Mouse (Mus musculus): ENCODE measurements around the gene Acat3. TPM values are rescaled to one million over a fixed set of nuclear protein-coding genes. Genes with fewer than 3 reads are reported as not detected.
A peak's percentile ranks its signal among the peaks of the same experiment; 100 is the strongest.
"Not testable (repeated sequence)": the region's sequence is repeated elsewhere in the genome, so short reads cannot be mapped to it uniquely, and the experiment has no call there.

The Acat3 gene
- total RNA-seq (2022): 1 to 10 TPM in 3 of 4 experiments, under 1 TPM in 1; 0.99 to 2.2 (median 1.4) TPM

DNA sequence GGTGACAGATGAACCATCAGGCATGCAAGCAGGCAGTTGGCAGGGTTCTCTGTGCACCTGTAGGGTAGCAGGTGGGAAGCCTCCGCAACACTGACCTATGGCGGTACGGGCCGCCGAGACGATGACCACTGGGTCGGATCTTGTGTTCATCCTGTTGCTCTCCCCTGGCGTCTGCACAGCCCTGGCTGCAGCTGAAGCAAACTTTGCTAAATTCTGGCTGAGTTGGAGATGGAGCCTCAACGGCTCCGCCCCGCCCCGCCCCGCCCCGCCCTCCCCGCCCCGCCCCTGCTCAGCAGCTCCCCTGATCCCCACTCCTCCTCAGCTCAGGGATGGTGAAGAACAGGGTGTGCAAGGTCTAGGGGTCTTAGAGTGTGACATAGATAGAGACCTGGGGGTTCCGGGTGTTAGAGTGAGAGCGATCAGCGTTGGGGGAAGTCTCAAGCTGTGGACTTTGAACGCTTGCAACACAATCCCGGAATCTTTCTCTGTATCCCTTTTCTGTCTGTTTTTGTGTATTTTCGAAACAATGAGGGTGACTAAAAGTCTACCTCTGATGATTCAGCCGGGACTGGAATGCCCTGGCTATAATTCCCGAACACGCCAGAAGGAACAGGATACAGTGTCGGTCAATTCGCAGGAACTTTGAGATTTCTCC is at the start of gene Acat3:
TSS of gene Acat3 (minus strand) at position 450 of the 655 bp plus-strand sequence.
- no peak for DNase-seq

- DNase-seq: not testable (repeated sequence)
Measured at GRCm38 (mm10) chr17:12988096-12988495, 47.7 kb upstream of the Acat3 start.

DNA sequence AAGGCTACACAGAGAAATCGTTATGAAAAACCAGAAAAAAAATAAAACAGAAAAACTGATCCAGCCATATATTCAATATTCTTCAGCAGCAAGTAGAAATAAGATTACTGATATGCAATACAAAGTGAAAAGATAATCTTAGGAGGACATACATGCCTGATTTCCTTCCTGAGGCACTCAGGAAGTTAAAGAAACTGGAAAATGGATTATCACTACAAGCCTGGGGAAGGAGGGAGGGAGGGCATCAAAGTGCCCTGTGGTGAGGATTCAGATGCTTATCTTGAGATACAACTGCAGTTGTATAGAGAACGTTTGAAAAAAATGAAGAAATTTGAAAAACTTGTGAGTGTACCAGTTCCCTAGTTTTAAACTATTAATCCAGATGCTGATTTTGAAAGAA is 43.6 kb upstream of the Acat3 start:
- DNase-seq: no peak

- no peak for DNase-seq
Measured at GRCm38 (mm10) chr17:12978546-12978945, 38.1 kb upstream of the Acat3 start.

DNA sequence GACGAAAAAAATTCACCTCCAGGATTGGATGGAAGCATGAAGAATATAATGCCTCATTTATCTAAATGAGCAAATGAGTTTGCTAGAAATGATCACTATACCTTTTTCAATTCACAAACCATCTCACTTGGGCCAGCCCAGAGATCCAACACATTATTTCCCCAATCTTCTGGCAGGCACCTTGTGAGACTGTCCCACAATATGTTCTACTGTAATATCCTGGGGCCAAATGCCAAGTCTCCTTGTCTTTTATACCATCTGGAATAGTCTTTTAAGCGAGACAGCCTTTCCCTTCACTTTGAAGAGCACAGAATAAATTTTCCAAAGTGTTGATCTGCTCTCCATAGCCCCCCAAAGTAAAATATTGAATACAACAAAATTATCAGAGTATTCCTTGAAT is 33.5 kb upstream of the Acat3 start:
- no peak for DNase-seq

DNA sequence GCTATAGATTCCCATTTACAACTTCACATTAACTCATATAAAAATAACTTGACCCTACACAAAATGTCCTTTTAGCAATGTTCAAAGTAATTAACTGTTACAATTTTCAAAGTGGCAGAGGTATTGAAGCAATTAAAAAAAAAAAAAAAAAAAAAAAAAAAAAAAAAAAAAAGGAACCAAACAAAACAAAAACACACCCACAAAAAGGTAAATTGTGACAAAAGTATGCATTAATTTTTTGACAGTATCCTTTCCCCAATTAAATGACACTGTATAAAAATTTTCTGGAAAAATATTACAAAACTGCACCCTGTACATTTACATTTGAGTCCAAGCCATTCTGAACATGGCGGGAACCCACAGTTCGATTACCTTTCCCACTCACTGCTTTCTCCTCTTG is 26.8 kb upstream of the Acat3 start:
- DNase-seq: no peak

GRCm38 (mm10) chr17:12963476-12963875 is 23.1 kb upstream of the Acat3 start:
- no peak for DNase-seq

GRCm38 (mm10) chr17:12960331-12960873 is 20.0 kb upstream of the Acat3 start, which contains the start of gene Acat2:
Gene Acat2 (minus strand): TSS chr17:12960747.
- DNase-seq: peak; percentile 91

DNA sequence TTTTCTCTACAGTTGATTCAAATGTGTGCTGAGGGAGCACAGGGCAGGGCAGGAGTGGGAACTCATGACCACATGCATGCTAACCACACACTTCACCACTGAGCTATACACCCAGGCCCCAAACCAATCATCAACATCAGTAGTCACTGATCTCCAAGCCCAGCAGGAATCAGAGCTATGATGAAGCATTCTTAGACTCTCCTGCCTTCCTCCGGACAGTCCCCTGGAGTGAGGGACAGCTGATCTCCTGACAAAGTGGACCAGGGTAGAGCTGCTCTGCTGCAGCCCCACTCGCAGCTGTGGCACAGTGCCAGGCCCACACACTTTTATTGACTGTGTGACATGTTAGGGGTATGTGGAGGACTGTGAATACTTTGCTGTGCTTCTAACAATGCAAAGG is 19.0 kb upstream of the Acat3 start:
- DNase-seq: not testable (repeated sequence)

GRCm38 (mm10) chr17:12956664-12957063 is 16.3 kb upstream of the Acat3 start:
- DNase-seq: no peak

DNA sequence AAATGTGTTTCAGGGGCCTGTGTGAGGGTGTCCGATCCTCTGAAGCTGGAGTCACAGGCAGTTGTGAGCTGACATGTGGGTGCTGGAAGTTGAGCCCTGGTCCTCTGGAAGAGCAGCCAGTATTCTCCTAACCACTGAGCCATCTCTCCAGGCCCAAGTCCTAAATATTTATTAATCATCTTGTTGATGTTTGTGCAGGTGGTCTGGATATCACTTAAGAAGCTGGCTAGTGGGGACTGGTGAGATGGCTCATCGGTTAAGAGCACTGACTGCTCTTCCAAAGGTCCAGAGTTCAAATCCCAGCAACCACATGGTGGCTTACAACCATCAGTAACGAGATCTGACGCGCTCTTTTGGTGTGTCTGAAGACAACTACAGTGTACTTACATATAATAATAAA is 9.3 kb upstream of the Acat3 start:
- no peak for DNase-seq

DNA sequence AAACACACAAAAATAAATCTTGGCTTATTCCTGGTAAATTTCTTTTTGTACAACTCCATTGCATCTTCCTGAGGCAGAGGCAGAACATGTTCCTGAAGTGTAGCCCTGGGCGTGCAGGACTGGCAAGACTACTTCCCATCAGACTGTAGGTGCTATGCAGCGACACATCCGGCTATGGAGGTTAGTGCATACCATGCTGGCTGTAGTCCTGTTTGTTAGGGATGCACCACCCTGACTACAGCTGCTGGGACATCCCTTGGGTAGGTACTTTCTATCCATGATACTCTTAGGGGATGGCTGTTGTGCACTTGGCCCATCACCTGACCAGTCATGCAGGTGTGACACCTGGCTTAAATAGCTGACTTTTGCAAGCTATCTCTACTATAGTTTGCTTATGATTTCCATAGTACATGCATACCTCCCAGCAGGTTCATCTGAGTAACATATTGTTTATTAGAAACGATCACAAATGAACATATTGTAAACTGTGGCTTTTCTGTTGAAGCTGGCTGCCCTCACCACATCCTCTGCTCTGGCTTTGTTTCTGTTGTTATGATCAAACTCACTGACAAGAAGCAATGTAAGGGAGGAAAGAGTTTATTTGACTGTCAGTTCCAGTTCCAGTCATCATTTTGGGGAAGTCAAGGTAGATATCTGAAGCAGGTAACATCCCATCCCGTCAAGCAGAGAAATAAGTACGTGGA is 2.2 kb upstream of the Acat3 start:
- no peak for DNase-seq

- no peak for DNase-seq
Measured at GRCm38 (mm10) chr17:12941543-12942260, 1.3 kb upstream of the Acat3 start.

DNA sequence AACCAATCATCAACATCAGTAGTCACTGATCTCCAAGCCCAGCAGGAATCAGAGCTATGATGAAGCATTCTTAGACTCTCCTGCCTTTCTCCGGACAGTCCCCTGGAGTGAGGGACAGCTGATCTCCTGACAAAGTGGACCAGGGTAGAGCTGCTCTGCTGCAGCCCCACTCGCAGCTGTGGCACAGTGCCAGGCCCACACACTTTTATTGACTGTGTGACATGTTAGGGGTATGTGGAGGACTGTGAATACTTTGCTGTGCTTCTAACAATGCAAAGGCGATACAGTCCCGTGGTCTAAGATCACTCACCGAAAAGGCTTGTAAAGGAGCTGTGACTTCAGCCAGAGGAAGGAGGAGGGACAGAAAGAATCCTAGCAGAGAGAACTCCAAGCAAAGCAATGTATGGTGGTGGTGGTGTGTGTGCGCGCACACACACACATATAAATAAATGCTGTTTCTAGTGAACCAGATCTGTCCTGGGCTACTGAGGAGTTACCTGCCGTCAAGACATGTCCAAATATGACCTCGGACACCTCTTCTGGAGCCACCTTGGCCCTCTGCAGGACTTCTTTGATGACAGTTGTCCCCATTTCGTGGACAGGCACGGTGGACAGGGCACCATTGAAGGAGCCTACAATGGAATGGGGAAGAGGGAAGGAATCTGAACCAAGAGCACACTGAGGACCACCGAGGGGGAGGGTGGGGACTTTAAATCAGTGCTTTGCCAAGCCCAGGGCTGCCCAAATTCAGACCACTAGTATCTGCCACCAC is 837 bp downstream of the Acat3 start:
- not testable (repeated sequence) for DNase-seq

DNA sequence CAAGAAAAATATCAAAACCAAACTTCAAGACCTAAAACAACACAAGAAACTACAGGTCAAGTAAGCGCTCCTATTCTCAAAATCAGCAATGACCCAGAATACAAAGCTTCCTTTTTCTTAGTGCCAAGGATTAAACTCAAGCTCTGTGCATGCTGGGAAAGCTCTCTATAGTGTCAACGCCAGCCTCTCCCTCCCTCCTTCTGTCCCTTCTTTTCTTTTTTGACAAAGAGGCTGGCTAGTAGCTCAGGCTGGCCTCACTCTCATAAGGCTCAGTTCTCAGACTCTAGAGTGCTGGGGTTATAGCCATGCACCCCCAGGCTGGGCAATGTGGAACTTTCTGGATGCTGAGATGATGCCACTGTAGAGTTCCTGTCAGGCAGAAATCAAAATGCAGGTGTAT is 2.3 kb downstream of the Acat3 start:
- DNase-seq: no peak

- DNase-seq: no peak
Measured at GRCm38 (mm10) chr17:12937412-12937970, 2.9 kb downstream of the Acat3 start.

DNA sequence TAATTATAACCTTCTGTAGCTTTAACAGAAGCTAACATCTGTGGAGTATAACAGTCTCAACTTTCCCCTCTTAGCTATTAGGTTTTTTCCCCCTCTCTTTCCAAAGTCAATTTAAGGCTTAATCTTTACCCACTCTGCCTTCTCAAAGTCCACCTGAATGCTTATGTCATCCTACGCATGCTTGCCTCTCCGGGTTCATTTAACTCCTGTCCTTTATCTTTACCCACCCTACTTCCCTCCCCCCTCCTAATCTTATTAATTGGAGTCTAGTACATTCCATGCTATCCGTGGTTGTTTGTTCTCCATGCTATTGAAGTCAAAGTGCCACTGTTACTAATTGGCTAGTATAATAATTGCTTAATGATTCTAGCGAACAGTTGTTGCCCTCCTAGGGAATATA is 4.7 kb downstream of the Acat3 start:
- no peak for DNase-seq

DNA sequence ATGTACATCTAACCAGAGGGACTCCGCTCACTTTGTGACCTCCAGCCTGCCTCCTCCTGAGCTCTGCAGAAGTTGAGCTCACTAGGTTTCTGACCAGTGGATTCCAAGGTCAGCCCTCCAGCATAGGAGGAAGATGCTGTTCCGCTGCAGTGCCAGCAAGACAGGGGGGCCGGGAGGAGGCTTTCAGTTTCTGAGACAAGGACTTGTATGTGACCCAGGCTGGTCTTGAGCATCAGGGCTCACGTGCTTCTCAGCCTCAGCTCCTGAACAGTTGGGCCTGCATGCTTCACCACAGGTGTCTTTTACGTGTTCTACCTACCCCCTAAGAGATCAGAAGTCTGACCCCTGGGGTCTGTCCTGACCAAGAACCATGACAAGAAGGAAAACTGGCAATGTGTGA is 8.8 kb downstream of the Acat3 start:
- DNase-seq: not testable (repeated sequence)

DNA sequence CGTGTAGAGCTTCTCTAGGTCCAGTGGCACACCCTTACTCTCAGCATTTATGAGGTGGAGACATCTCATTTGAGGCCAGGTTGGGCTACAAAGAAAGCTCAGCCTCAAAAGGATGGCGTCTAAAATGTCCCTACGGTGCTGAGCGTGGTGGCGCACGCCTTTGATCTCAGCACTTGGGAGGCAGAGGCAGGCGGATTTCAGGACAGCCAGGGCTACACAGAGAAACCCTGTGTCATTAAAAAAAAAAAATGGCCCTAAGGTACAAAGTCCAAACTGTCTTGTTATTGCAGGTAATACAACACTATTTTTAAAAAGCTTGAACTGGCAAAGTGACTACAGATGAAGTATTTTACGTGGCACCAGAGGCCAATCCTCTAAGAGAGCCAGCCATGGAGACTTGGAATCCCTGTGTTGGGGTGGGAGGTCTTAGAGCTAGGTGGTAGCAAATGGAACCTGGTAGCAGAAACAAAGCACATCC is 14.7 kb downstream of the Acat3 start:
- no peak for DNase-seq

DNA sequence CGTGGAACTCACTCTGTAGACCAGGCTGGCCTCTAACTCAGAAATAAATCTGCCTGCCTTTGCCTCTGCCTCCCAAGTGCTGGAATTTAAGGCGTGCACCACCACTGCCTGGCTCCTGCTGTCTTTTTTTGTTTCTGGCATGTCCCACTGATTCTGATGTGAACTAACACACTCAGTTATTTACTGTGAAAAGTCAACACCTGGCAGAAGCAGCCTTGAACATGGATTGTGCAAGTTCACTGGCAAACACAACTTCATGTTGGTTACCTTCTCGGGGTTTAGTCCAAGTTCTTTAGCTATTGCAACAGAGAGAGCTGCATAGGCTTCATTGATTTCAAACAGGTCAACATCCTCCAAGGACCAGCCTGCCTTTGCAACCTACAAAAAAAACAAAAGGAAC is 15.4 kb downstream of the Acat3 start:
- no peak for DNase-seq

DNA sequence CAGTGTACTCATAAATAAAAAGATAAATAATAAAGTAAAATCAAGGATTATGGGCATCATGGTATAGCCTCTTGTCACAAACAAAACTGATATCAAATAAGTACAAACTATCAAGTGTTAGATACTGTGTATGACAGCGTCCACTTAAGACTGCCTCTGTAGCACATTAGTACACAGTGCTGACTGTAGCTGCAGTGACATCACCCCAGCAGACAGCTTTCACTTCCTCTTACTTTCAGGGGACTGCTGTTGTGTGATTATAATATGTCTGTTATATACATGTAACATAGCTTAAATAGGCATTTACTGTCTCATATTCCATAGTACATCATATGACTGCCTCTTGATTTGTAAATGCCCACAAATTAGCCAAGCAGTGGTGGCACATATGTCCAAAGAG is 19.3 kb downstream of the Acat3 start:
- DNase-seq: no peak

All from adrenal gland, adult 8-10 months (tissue).